Mouse (Mus musculus): ENCODE results near the gene Rbm4b. TPM values are rescaled to one million over a fixed set of nuclear protein-coding genes. Genes with fewer than 3 reads are reported as not detected.

The Rbm4b gene
- polyA plus RNA-seq (2015; fragmentation: Nextera tagmentation; extraction: Ambion mirVana) = 57.6 and 58.7 TPM in 2 replicates

- peak within 1 kb of the TSS; percentile 87 for H3K9ac ChIP-seq (ENCODE audit: low read length)
- H3K4me2 ChIP-seq (ENCODE audit: low read depth, low read length) = peak within 1 kb of the TSS; percentile 89
- under 1% methylated on average over 63 of the region's 65 CpGs for WGBS
- H3K36me3 ChIP-seq (ENCODE audit: control insufficient read depth, insufficient read depth, low read length) = peaks cover 2% of the 10 kb centered on the region; the same call in 1 of the 2 replicates
- peak; percentile 98 for ATAC-seq (ENCODE audit: low read depth)
- H3K27ac ChIP-seq (ENCODE audit: low read length) = peak within 1 kb of the TSS; percentile 96
- H3K9me3 ChIP-seq (ENCODE audit: control insufficient read depth, low read length) = no peaks in the 10 kb centered on the region
- peaks cover 11% of the 10 kb centered on the region for H3K4me1 ChIP-seq (replicated peaks; ENCODE audit: control insufficient read depth, insufficient read depth, low read length)
- H3K4me3 ChIP-seq (ENCODE audit: low read length) = peak within 1 kb of the TSS; percentile 82
- H3K27me3 ChIP-seq (ENCODE audit: control insufficient read depth, insufficient read depth, low read depth, low read length) = no peaks in the 10 kb centered on the region
Observed at GRCm38 (mm10) chr19:4756193-4756911, at the start of gene Rbm4b. Gene Rbm4b, plus strand, starts transcription at chr19:4756497.

- no peak overlapping the region for H3K4me2 ChIP-seq (ENCODE audit: low read depth, low read length)
- ATAC-seq (ENCODE audit: low read depth) = peak; percentile 34; the same call in 1 of the 2 replicates
- H3K4me3 ChIP-seq (ENCODE audit: low read length) = no peak overlapping the region
- no peak overlapping the region for H3K9ac ChIP-seq (ENCODE audit: low read length)
- H3K27ac ChIP-seq (ENCODE audit: low read length) = no peak overlapping the region
- WGBS = 63% methylated on average over 10 of the region's 10 CpGs
- H3K9me3 ChIP-seq (ENCODE audit: control insufficient read depth, low read length) = no peaks in the 10 kb centered on the region
- H3K36me3 ChIP-seq (ENCODE audit: control insufficient read depth, insufficient read depth, low read length) = no peaks in the 10 kb centered on the region
- H3K27me3 ChIP-seq (ENCODE audit: control insufficient read depth, insufficient read depth, low read depth, low read length) = peaks cover 38% of the 10 kb centered on the region
- peaks cover 10% of the 10 kb centered on the region for H3K4me1 ChIP-seq (replicated peaks; ENCODE audit: control insufficient read depth, insufficient read depth, low read length)
Observed at GRCm38 (mm10) chr19:4708765-4709164, 47.5 kb upstream of the Rbm4b start.

- Histone ChIP-seq H3K36me3 (ENCODE audit: control insufficient read depth, insufficient read depth, low read length) (no peaks in the 10 kb centered on the region), H3K4me1 (replicated peaks; ENCODE audit: control insufficient read depth, insufficient read depth, low read length) (peaks cover 10% of the 10 kb centered on the region), H3K4me2 (ENCODE audit: low read depth, low read length) (peak within 1 kb of the TSS; percentile 100), H3K9me3 (ENCODE audit: control insufficient read depth, low read length) (no peaks in the 10 kb centered on the region), H3K27me3 (ENCODE audit: control insufficient read depth, insufficient read depth, low read depth, low read length) (peaks cover 50% of the 10 kb centered on the region), H3K9ac (ENCODE audit: low read length) (peak within 1 kb of the TSS; percentile 54), H3K27ac (ENCODE audit: low read length) (no peak within 1 kb of the TSS), H3K4me3 (ENCODE audit: low read length) (peak within 1 kb of the TSS; percentile 61)
- ATAC-seq (ENCODE audit: low read depth) = no peak
- WGBS = 13% methylated on average over 13 of the region's 13 CpGs
Observed at GRCm38 (mm10) chr19:4711098-4711600, 45.1 kb upstream of the Rbm4b start, which contains the start of gene Sptbn2. Gene Sptbn2, plus strand, starts transcription at chr19:4711167.

- H3K4me2 ChIP-seq (ENCODE audit: low read depth, low read length) = peak overlapping the region; percentile 100
- H3K27ac ChIP-seq (ENCODE audit: low read length) = no peak overlapping the region
- peak overlapping the region; percentile 61 for H3K4me3 ChIP-seq (ENCODE audit: low read length)
- peak overlapping the region; percentile 54 for H3K9ac ChIP-seq (ENCODE audit: low read length)
- peak; percentile 26; the same call in 1 of the 2 replicates for ATAC-seq (ENCODE audit: low read depth)
- WGBS = under 1% methylated on average over 58 of the region's 65 CpGs
- H3K27me3 ChIP-seq (ENCODE audit: control insufficient read depth, insufficient read depth, low read depth, low read length) = peaks cover 50% of the 10 kb centered on the region
- H3K36me3 ChIP-seq (ENCODE audit: control insufficient read depth, insufficient read depth, low read length) = no peaks in the 10 kb centered on the region
- peaks cover 10% of the 10 kb centered on the region for H3K4me1 ChIP-seq (replicated peaks; ENCODE audit: control insufficient read depth, insufficient read depth, low read length)
- no peaks in the 10 kb centered on the region for H3K9me3 ChIP-seq (ENCODE audit: control insufficient read depth, low read length)
Observed at GRCm38 (mm10) chr19:4711601-4712155, 44.6 kb upstream of the Rbm4b start.

GRCm38 (mm10) chr19:4712156-4712780 lies 44.0 kb upstream of the Rbm4b start:
- Histone ChIP-seq H3K4me1 (replicated peaks; ENCODE audit: control insufficient read depth, insufficient read depth, low read length) (peaks cover 10% of the 10 kb centered on the region), H3K9ac (ENCODE audit: low read length) (peak overlapping the region; percentile 54), H3K36me3 (ENCODE audit: control insufficient read depth, insufficient read depth, low read length) (no peaks in the 10 kb centered on the region), H3K4me3 (ENCODE audit: low read length) (peak overlapping the region; percentile 61), H3K4me2 (ENCODE audit: low read depth, low read length) (peak overlapping the region; percentile 100), H3K9me3 (ENCODE audit: control insufficient read depth, low read length) (no peaks in the 10 kb centered on the region), H3K27me3 (ENCODE audit: control insufficient read depth, insufficient read depth, low read depth, low read length) (peaks cover 50% of the 10 kb centered on the region), H3K27ac (ENCODE audit: low read length) (no peak overlapping the region)
- 2% methylated on average over 53 of the region's 60 CpGs for WGBS
- peak; percentile 36; the same call in 1 of the 2 replicates for ATAC-seq (ENCODE audit: low read depth)

- Histone ChIP-seq H3K9me3 (ENCODE audit: control insufficient read depth, low read length) (no peaks in the 10 kb centered on the region), H3K36me3 (ENCODE audit: control insufficient read depth, insufficient read depth, low read length) (no peaks in the 10 kb centered on the region), H3K27me3 (ENCODE audit: control insufficient read depth, insufficient read depth, low read depth, low read length) (peaks cover 50% of the 10 kb centered on the region), H3K27ac (ENCODE audit: low read length) (no peak overlapping the region), H3K4me1 (replicated peaks; ENCODE audit: control insufficient read depth, insufficient read depth, low read length) (peaks cover 10% of the 10 kb centered on the region), H3K4me3 (ENCODE audit: low read length) (peak overlapping the region; percentile 61), H3K4me2 (ENCODE audit: low read depth, low read length) (peak overlapping the region; percentile 100; the same call in 1 of the 2 replicates), H3K9ac (ENCODE audit: low read length) (no peak overlapping the region)
- no peak for ATAC-seq (ENCODE audit: low read depth)
- 32% methylated on average over 13 of the region's 13 CpGs for WGBS
Observed at GRCm38 (mm10) chr19:4712781-4713526, 43.3 kb upstream of the Rbm4b start.

- no peak for ATAC-seq (ENCODE audit: low read depth)
- H3K27me3 ChIP-seq (ENCODE audit: control insufficient read depth, insufficient read depth, low read depth, low read length) = peaks cover 50% of the 10 kb centered on the region
Observed at GRCm38 (mm10) chr19:4713886-4714285, 42.4 kb upstream of the Rbm4b start.

DNA sequence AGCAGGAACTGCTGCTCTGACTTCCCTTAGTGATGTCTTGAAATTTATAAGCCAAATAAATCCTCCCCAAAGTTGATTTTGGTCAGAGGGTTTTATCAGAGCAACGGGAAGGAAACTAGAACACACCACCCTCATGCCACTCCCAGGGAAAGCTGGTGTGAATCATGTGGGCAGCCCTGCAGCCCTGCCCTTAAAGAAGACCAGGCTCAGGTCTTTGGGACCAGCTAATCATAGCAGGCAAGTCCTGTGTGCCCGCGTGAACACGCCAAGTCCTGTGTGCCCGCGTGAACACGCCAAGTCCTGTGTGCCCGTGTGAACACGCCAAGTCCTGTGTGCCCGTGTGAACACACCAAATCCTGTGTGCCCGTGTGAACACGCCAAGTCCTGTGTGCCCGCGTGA lies 39.5 kb upstream of the Rbm4b start:
- no peaks in the 10 kb centered on the region for H3K9me3 ChIP-seq (ENCODE audit: control insufficient read depth, low read length)
- H3K9ac ChIP-seq (ENCODE audit: low read length) = no peak overlapping the region
- no peak overlapping the region for H3K4me2 ChIP-seq (ENCODE audit: low read depth, low read length)
- H3K4me3 ChIP-seq (ENCODE audit: low read length) = no peak overlapping the region
- no peak overlapping the region for H3K27ac ChIP-seq (ENCODE audit: low read length)
- ATAC-seq (ENCODE audit: low read depth) = no peak
- peaks cover 12% of the 10 kb centered on the region for H3K4me1 ChIP-seq (replicated peaks; ENCODE audit: control insufficient read depth, insufficient read depth, low read length)
- 95% methylated on average over 14 of the region's 14 CpGs for WGBS
- no peaks in the 10 kb centered on the region for H3K36me3 ChIP-seq (ENCODE audit: control insufficient read depth, insufficient read depth, low read length)
- H3K27me3 ChIP-seq (ENCODE audit: control insufficient read depth, insufficient read depth, low read depth, low read length) = peaks cover 32% of the 10 kb centered on the region

More at GRCm38 (mm10) chr19:4713886-4714285, 42.4 kb upstream of the Rbm4b start:
- Histone ChIP-seq H3K27ac (ENCODE audit: low read length) (no peak overlapping the region), H3K9me3 (ENCODE audit: control insufficient read depth, low read length) (no peaks in the 10 kb centered on the region), H3K9ac (ENCODE audit: low read length) (no peak overlapping the region), H3K4me3 (ENCODE audit: low read length) (no peak overlapping the region), H3K36me3 (ENCODE audit: control insufficient read depth, insufficient read depth, low read length) (no peaks in the 10 kb centered on the region), H3K4me2 (ENCODE audit: low read depth, low read length) (no peak overlapping the region), H3K4me1 (replicated peaks; ENCODE audit: control insufficient read depth, insufficient read depth, low read length) (peaks cover 11% of the 10 kb centered on the region)
- WGBS = 67% methylated on average over 3 of the region's 3 CpGs
